Mouse (Mus musculus) kidney, adult 2 months (tissue): ENCODE measurements around the gene Gadl1. TPM values are rescaled to one million over a fixed set of nuclear protein-coding genes. Genes with fewer than 3 reads are reported as not detected.

Source experiments
- DNase-seq: peaks from one replicate; pipeline ENCODE4 v3.0.0; 2021
- H3K27ac ChIP-seq: fragments of 200-500 bp; 2 replicates; pipeline ENCODE4 v1.5.1; 2012; ENCODE audit warnings: low read depth, low read length, control low read depth, inconsistent platforms; ENCODE audit not compliant: insufficient read depth
- H3K27me3 ChIP-seq: fragments of 200-500 bp; replicated peaks from 2 replicates; pipeline ENCODE4 v1.6.1; 2012; ENCODE audit warnings: mild to moderate bottlenecking, moderate library complexity, low read length, inconsistent platforms; ENCODE audit not compliant: control insufficient read depth, insufficient read depth
- H3K36me3 ChIP-seq: fragments of 200-500 bp; 2 replicates; pipeline ENCODE4 v1.6.1; 2012; ENCODE audit warnings: mild to moderate bottlenecking, moderate library complexity, low read length, inconsistent platforms; ENCODE audit not compliant: control insufficient read depth, insufficient read depth
- H3K4me1 ChIP-seq: fragments of 200-500 bp; 2 replicates; pipeline ENCODE4 v1.6.1; 2011; ENCODE audit warnings: low read length; ENCODE audit not compliant: control insufficient read depth, insufficient read depth
- H3K4me3 ChIP-seq: fragments of 200-500 bp; 2 replicates; pipeline ENCODE4 v1.5.1; 2011; ENCODE audit warnings: mild to moderate bottlenecking, low read depth, low read length, control low read depth; ENCODE audit not compliant: insufficient read depth
- CTCF ChIP-seq: fragments of 200-500 bp; conservative IDR thresholded peaks from 2 replicates; pipeline ENCODE4 v1.5.1; 2011; ENCODE audit warnings: low read depth, mild to moderate bottlenecking, control low read depth, low read length, moderate library complexity, mixed read lengths; ENCODE audit not compliant: insufficient read depth, insufficient read length
- POLR2A ChIP-seq: fragments of 200-500 bp; IDR thresholded peaks from one replicate; pipeline ENCODE4 v1.6.1; 2011; ENCODE audit warnings: low read depth, low read length, control low read depth
- WGBS: fragments of 180-500 bp; shearing (Covaris S2); methylation state at CpG from one replicate; pipeline ENCODE4 v1.1.7; 2018; 5-methylcytosine and 5-hydroxymethylcytosine counted together
- polyA plus RNA-seq: library from polyadenylated mRNA; depleted of rRNA; stranded (reverse); fragments of >200 nt; gene quantifications from 2 replicates; pipeline ENCODE4 v1.2.3, GENCODE M21; 2012

Gene Gadl1
- polyA plus RNA-seq, 1 experiment, result not detected

DNA sequence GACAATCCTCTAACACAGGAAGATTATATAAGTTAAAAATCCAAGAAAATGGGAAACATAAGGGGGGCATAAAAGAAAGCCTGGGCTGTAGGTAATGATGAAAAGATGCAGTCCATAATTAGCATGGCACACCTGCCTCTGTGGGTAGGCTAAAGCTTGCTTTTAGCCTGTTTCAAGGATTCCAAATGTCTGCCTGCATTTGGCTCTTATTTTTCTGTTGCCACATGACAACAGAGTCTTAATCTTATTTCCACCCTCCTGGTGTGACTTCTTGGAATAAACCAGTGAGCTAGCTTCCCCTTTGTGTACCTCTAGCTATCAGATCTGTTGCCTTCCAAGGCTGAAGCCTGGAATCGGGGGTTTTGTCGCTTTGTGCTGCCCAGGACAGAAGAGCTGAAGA, 69.2 kb downstream of the Gadl1 start:
- H3K36me3 ChIP-seq, result no peaks in the 10 kb centered on the region
- H3K27me3 ChIP-seq, result no peaks in the 10 kb centered on the region; the same call in 1 of the 2 replicates
- no peak overlapping the region for H3K4me3 ChIP-seq
- DNase-seq, result no peak
- H3K4me1 ChIP-seq, result no peaks in the 10 kb centered on the region
- WGBS, result 79% methylated on average over 2 of the region's 2 CpGs
- H3K27ac ChIP-seq, result no peak overlapping the region
- TF ChIP-seq CTCF (no peak), POLR2A (no peak)

DNA sequence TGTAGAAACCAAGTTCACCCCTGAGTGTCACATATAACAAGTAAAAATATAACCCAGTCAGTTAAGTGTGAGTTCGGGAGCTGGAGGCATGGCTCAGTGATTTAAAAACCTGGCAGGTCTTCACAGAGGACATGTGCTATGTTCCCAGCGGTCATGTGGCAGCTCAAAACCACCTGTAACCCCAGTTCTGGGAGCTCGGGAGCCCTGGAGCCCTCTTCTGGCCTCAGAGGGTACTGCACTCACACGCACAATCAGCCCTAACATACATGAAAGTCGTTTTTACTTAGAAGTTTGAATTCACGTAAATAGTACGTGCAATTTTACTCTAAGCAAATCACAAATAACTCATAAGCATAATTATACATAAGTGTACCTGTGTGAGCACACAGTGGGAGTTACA, 81.4 kb downstream of the Gadl1 start:
- WGBS, result 89% methylated on average over 7 of the region's 7 CpGs

DNA sequence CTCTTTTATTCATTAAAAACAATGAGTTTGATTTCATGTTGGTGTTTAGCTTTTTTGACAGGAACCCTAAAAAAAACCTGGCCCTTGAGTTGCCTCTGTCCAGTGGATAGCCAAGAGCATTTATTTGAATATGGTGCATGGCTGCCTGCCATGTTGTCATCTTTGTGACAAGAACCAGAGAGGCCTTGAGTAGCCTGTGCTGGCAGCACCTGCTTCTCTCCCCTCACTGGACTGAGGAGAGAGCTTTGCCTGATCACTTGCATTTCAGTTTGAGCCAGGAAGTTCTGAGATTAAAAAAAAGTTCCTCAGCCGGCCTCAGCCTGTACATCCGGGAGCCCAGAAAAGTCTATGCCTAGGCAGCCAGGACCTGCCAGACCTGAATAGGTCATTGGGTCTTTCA, 85.5 kb downstream of the Gadl1 start:
- Histone ChIP-seq H3K36me3 (no peaks in the 10 kb centered on the region), H3K27ac (no peak overlapping the region), H3K4me1 (0 out of 2 replicates have a peak, but pooled peaks cover 2% of the 10 kb centered on the region), H3K4me3 (no peak overlapping the region), H3K27me3 (no peaks in the 10 kb centered on the region)
- DNase-seq, result no peak
- 63% methylated on average over 2 of the region's 2 CpGs for whole genome bisulfite sequencing
- no peak for TF ChIP-seq POLR2A
- TF ChIP-seq CTCF, result no peak

More for the DNA sequence above, 81.4 kb downstream of the Gadl1 start:
- H3K36me3 ChIP-seq, result no peaks in the 10 kb centered on the region
- no peak overlapping the region for H3K27ac ChIP-seq
- no peaks in the 10 kb centered on the region for H3K4me1 ChIP-seq
- no peak for TF ChIP-seq POLR2A
- TF ChIP-seq CTCF, result 0 out of 2 replicates have a peak, but pooled peaks have one; percentile 10
- no peak overlapping the region for H3K4me3 ChIP-seq
- H3K27me3 ChIP-seq, result no peaks in the 10 kb centered on the region
- no peak for DNase-seq

DNA sequence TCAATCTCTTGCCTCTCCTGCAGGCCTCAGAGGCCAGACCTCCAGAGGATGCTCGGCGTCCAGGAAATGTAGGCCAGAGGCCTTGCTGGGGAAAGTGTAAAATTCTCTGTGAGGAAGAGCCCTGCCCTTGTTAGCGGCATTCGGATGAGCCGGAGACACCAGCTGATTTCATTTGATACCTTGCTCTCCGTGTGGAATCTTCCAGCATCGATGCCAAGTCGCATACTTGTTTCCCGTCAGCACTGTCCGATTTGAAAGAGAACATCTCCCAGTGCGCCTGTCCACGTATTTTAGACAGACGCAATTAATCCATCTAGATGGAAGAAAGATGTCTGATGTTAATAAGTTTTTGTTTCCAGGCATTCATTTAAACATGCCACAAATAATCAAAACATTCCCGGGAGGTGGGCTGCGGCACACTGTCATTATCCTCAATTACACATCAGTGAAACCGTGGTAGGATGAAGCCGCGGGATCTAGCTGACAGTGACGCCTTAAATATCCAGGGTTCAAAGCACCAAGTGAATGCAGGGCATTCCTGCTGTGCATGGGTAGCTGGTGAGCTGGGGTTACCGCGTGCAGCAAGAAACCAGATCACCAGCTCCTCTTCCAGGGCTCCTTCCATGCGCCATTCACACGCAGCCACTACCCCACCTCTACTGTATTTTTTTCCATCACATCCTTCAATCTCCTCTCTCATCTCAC, 86.8 kb downstream of the Gadl1 start:
- Histone ChIP-seq H3K4me3 (no peak overlapping the region), H3K27ac (no peak overlapping the region), H3K27me3 (no peaks in the 10 kb centered on the region), H3K36me3 (no peaks in the 10 kb centered on the region), H3K4me1 (0 out of 2 replicates have a peak, but pooled peaks cover 4% of the 10 kb centered on the region)
- WGBS, result 78% methylated on average over 23 of the region's 23 CpGs
- DNase-seq, result no peak
- TF ChIP-seq CTCF (no peak), POLR2A (no peak)

DNA sequence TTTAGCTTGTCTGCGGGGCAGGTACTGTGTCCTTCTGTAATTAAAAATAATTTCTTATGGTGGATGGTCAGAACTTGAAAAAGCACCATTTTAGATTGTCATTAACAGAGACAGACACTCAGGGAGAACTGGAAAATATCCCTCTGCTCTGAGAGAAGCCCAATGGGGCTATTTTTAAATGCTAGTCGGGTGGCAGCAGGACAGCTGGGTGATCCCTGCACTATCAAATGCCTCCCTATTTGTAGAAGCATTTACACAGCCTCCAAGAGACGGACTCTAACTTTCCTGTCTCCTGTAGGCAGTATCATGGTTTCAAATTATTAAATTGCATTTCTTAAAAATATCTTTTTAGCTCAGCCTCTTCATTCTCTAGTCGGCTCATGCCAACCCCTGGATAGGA, 89.1 kb downstream of the Gadl1 start:
- no peak for DNase-seq
- H3K27ac ChIP-seq, result no peak overlapping the region

DNA sequence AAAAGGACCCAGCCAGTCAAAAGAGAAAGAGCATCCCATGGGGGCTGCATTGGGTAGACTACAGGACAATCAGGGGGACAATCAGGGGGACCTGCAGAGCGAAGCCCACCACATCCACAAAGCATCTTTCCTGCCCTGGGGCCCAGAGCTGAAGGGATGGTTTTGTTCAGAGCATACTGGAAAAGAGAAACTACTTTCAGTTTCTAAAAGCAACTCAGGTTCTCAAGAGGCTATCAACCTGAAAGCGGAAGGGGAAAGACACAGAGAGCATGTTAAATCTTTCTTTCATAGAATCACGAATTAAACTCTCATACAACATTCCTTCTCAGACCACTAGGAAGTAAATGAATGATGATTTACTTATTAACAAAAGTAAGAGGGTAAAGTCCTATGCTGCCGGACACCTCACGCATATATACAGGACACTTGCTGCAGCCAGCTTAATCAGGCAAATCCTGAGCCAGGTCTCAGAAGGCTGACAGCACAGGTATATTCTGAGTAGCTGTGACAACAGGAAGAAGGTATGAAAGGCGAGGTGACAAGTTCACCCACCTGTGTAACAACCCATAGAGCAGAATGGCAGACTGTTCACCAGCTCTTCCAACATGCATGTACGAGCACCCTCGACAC, 90.2 kb downstream of the Gadl1 start:
- WGBS, result 54% methylated on average over 8 of the region's 8 CpGs
- Histone ChIP-seq H3K4me3 (no peak overlapping the region), H3K27me3 (no peaks in the 10 kb centered on the region), H3K36me3 (no peaks in the 10 kb centered on the region), H3K27ac (no peak overlapping the region), H3K4me1 (0 out of 2 replicates have a peak, but pooled peaks cover 4% of the 10 kb centered on the region)
- peak; percentile 54 for DNase-seq
- TF ChIP-seq CTCF (no peak), POLR2A (no peak)

More for the DNA sequence above, 89.1 kb downstream of the Gadl1 start:
- WGBS, result 81% methylated on average over 4 of the region's 4 CpGs
- Histone ChIP-seq H3K36me3 (no peaks in the 10 kb centered on the region), H3K27me3 (no peaks in the 10 kb centered on the region), H3K4me3 (no peak overlapping the region), H3K4me1 (0 out of 2 replicates have a peak, but pooled peaks cover 4% of the 10 kb centered on the region)
- TF ChIP-seq CTCF, result no peak
- TF ChIP-seq POLR2A, result no peak

DNA sequence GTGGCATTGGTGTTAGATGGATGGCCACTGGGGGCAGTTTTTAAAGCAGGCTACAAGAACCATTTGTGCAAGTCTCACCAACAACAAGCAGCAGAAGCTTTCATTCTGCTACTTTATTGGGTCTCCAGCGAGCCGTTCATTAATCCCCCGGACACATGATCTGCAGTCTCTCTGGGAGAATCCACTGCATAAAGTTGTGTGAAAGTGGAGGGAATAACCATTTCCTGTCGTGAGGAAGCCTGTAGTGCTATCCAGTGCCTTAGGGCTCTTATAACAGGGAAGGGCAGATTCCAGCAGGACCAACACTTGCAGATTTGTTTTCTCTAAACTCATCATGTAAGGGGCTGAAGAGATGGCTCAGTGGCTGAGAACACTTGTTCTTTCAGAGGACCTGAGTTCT, 104.7 kb downstream of the Gadl1 start:
- Histone ChIP-seq H3K27ac (no peak overlapping the region), H3K36me3 (no peaks in the 10 kb centered on the region), H3K4me3 (no peak overlapping the region), H3K27me3 (no peaks in the 10 kb centered on the region), H3K4me1 (no peaks in the 10 kb centered on the region)
- 38% methylated on average over 4 of the region's 4 CpGs for WGBS
- no peak for TF ChIP-seq CTCF
- no peak for TF ChIP-seq POLR2A
- no peak for DNase-seq
